Mouse (Mus musculus) forebrain, embryonic 14.5 days (tissue): Measurements from ENCODE around the gene Ccdc85b. TPM values are rescaled to one million over a fixed set of nuclear protein-coding genes. Genes with fewer than 3 reads are reported as not detected.

Experiments
- ATAC-seq: fragments of 200-750 bp; cut with Nextera tagmentation; 2 replicates; pipeline ENCODE4 v1.8.0; 2017; ENCODE audit warnings: mild to moderate bottlenecking, moderate library complexity
- DNase-seq: peaks from one replicate; pipeline ENCODE4 v3.0.0-alpha.2; 2015; ENCODE audit warnings: low spot score
- H3K27ac ChIP-seq: fragments of 300-500 bp; sonication (generic); 2 replicates; pipeline ENCODE4 v1.5.1; 2014; ENCODE audit warnings: low read depth, mild to moderate bottlenecking, control low read depth, low read length, moderate library complexity
- H3K27me3 ChIP-seq: fragments of 300-500 bp; sonication (generic); replicated peaks from 2 replicates; pipeline ENCODE4 v1.6.1; 2014; ENCODE audit warnings: low read length, control low read depth, mixed read lengths; ENCODE audit not compliant: control insufficient read depth, insufficient read depth
- H3K36me3 ChIP-seq: fragments of 300-500 bp; sonication (generic); 2 replicates; pipeline ENCODE4 v1.6.1; 2014; ENCODE audit warnings: low read length, control low read depth; ENCODE audit not compliant: control insufficient read depth, insufficient read depth
- H3K4me1 ChIP-seq: fragments of 300-500 bp; sonication (generic); 2 replicates; pipeline ENCODE4 v1.6.1; 2014; ENCODE audit warnings: antibody characterized with exemption, low read length, control low read depth; ENCODE audit not compliant: control insufficient read depth, insufficient read depth
- H3K4me2 ChIP-seq: fragments of 300-500 bp; sonication (generic); 2 replicates; pipeline ENCODE4 v1.6.1; 2014; ENCODE audit warnings: mild to moderate bottlenecking, control low read depth, low read length
- H3K4me3 ChIP-seq: fragments of 300-500 bp; sonication (generic); 2 replicates; pipeline ENCODE4 v1.5.1; 2014; ENCODE audit warnings: low read depth, low read length, control low read depth
- H3K9ac ChIP-seq: fragments of 300-500 bp; sonication (generic); 2 replicates; pipeline ENCODE4 v1.6.1; 2014; ENCODE audit warnings: mild to moderate bottlenecking, low read length, control low read depth, moderate library complexity
- H3K9me3 ChIP-seq: fragments of 300-500 bp; sonication (generic); replicated peaks from 2 replicates; pipeline ENCODE4 v1.6.1; 2016; ENCODE audit warnings: low read length, control low read depth, mixed read lengths; ENCODE audit not compliant: control insufficient read depth
- WGBS: fragments of 180-500 bp; shearing (Covaris S2); extraction: QIAGEN DNeasy Blood & Tissue Kit; methylation state at CpG from one replicate; pipeline ENCODE4 v1.1.7; 2014; 5-methylcytosine and 5-hydroxymethylcytosine counted together
- polyA plus RNA-seq: library from polyadenylated mRNA; unstranded; fragments of >200 nt; fragmentation: Nextera tagmentation; extraction: Ambion mirVana; gene quantifications from 2 replicates; pipeline ENCODE4 v1.2.1, GENCODE M21; 2014

The Ccdc85b gene
- polyA plus RNA-seq, 1 experiment from 2014 or later, result 5.9 TPM

- no peak overlapping the region for H3K4me2 ChIP-seq
- DNase-seq, result no peak
- no peak overlapping the region for H3K27ac ChIP-seq
- WGBS, result 92% methylated on average over 8 of the region's 8 CpGs
- H3K4me1 ChIP-seq, result peaks cover 6% of the 10 kb centered on the region
- no peaks in the 10 kb centered on the region for H3K9me3 ChIP-seq
- no peak for ATAC-seq
- no peak overlapping the region for H3K4me3 ChIP-seq
- peaks cover 59% of the 10 kb centered on the region for H3K36me3 ChIP-seq
- no peak overlapping the region for H3K9ac ChIP-seq
- no peaks in the 10 kb centered on the region for H3K27me3 ChIP-seq
Measured at GRCm38 (mm10) chr19:5485371-5485770, 27.7 kb upstream of the Ccdc85b start.

GRCm38 (mm10) chr19:5484496-5484895 is 26.8 kb upstream of the Ccdc85b start:
- WGBS, result 90% methylated on average over 5 of the region's 5 CpGs
- no peak overlapping the region for H3K4me3 ChIP-seq
- no peaks in the 10 kb centered on the region for H3K9me3 ChIP-seq
- DNase-seq, result no peak
- no peak overlapping the region for H3K9ac ChIP-seq
- H3K27me3 ChIP-seq, result no peaks in the 10 kb centered on the region
- no peak overlapping the region for H3K27ac ChIP-seq
- peaks cover 6% of the 10 kb centered on the region for H3K4me1 ChIP-seq
- peaks cover 64% of the 10 kb centered on the region for H3K36me3 ChIP-seq
- no peak for ATAC-seq
- H3K4me2 ChIP-seq, result no peak overlapping the region

GRCm38 (mm10) chr19:5483386-5484359 is 26.0 kb upstream of the Ccdc85b start:
- 94% methylated on average over 19 of the region's 19 CpGs for WGBS
- Histone ChIP-seq H3K4me3 (no peak overlapping the region), H3K9ac (no peak overlapping the region), H3K9me3 (no peaks in the 10 kb centered on the region), H3K27me3 (no peaks in the 10 kb centered on the region), H3K36me3 (peaks cover 67% of the 10 kb centered on the region), H3K4me1 (peaks cover 5% of the 10 kb centered on the region), H3K4me2 (no peak overlapping the region), H3K27ac (no peak overlapping the region)
- DNase-seq (no peak), ATAC-seq (no peak)

GRCm38 (mm10) chr19:5481398-5481797 is 23.7 kb upstream of the Ccdc85b start:
- DNase-seq (no peak), ATAC-seq (no peak)
- peaks cover 69% of the 10 kb centered on the region for H3K36me3 ChIP-seq
- H3K27me3 ChIP-seq, result no peaks in the 10 kb centered on the region
- H3K4me3 ChIP-seq, result no peak overlapping the region
- 92% methylated on average over 10 of the region's 10 CpGs for WGBS
- no peak overlapping the region for H3K4me2 ChIP-seq
- H3K4me1 ChIP-seq, result no peaks in the 10 kb centered on the region
- no peak overlapping the region for H3K9ac ChIP-seq
- H3K27ac ChIP-seq, result no peak overlapping the region
- no peaks in the 10 kb centered on the region for H3K9me3 ChIP-seq

- Histone ChIP-seq H3K9ac (no peak overlapping the region), H3K27ac (no peak overlapping the region), H3K27me3 (no peaks in the 10 kb centered on the region), H3K9me3 (no peaks in the 10 kb centered on the region), H3K4me3 (no peak overlapping the region), H3K36me3 (peaks cover 55% of the 10 kb centered on the region), H3K4me1 (peaks cover 1% of the 10 kb centered on the region; the same call in 1 of the 2 replicates), H3K4me2 (no peak overlapping the region)
- 90% methylated on average over 10 of the region's 10 CpGs for WGBS
- DNase-seq (no peak), ATAC-seq (no peak)
Measured at GRCm38 (mm10) chr19:5480016-5480415, 22.3 kb upstream of the Ccdc85b start.

GRCm38 (mm10) chr19:5477668-5478300 is 20.1 kb upstream of the Ccdc85b start:
- Histone ChIP-seq H3K27me3 (no peaks in the 10 kb centered on the region), H3K9ac (no peak overlapping the region), H3K9me3 (no peaks in the 10 kb centered on the region), H3K4me3 (no peak overlapping the region), H3K36me3 (peaks cover 33% of the 10 kb centered on the region), H3K4me2 (no peak overlapping the region), H3K27ac (no peak overlapping the region), H3K4me1 (peaks cover 10% of the 10 kb centered on the region; the same call in 1 of the 2 replicates)
- 90% methylated on average over 18 of the region's 18 CpGs for WGBS
- no peak for ATAC-seq
- no peak for DNase-seq

- Histone ChIP-seq H3K36me3 (peaks cover 26% of the 10 kb centered on the region), H3K9ac (no peak overlapping the region), H3K27me3 (no peaks in the 10 kb centered on the region), H3K9me3 (no peaks in the 10 kb centered on the region), H3K4me3 (no peak overlapping the region), H3K4me2 (no peak overlapping the region), H3K27ac (no peak overlapping the region), H3K4me1 (peaks cover 10% of the 10 kb centered on the region; the same call in 1 of the 2 replicates)
- ATAC-seq, result no peak
- no peak for DNase-seq
- 83% methylated on average over 10 of the region's 10 CpGs for whole genome bisulfite sequencing
Measured at GRCm38 (mm10) chr19:5477004-5477667, 19.4 kb upstream of the Ccdc85b start.

GRCm38 (mm10) chr19:5475069-5475714 is 17.5 kb upstream of the Ccdc85b start:
- H3K36me3 ChIP-seq, result peaks cover 11% of the 10 kb centered on the region; the same call in 1 of the 2 replicates
- H3K9me3 ChIP-seq, result no peaks in the 10 kb centered on the region
- peak overlapping the region; percentile 55 for H3K4me3 ChIP-seq
- peak overlapping the region; percentile 78 for H3K9ac ChIP-seq
- H3K4me1 ChIP-seq, result peaks cover 10% of the 10 kb centered on the region; the same call in 1 of the 2 replicates
- 28% methylated on average over 13 of the region's 13 CpGs for WGBS
- peak overlapping the region; percentile 94 for H3K4me2 ChIP-seq
- no peak for ATAC-seq
- H3K27ac ChIP-seq, result no peak overlapping the region; the same call in 1 of the 2 replicates
- no peaks in the 10 kb centered on the region for H3K27me3 ChIP-seq
- no peak for DNase-seq
